Mouse (Mus musculus) neural tube, embryonic 12.5 days (tissue): ENCODE data around the gene Tmem201. TPM values are rescaled to one million over a fixed set of nuclear protein-coding genes. Genes with fewer than 3 reads are reported as not detected.

Experiments
- ATAC-seq: fragments of 200-750 bp; cut with Nextera tagmentation; 2 replicates; pipeline ENCODE4 v1.8.0; 2017; ENCODE audit warnings: low read depth, mild to moderate bottlenecking, moderate TSS enrichment, moderate library complexity; ENCODE audit not compliant: low FRiP score
- H3K27ac ChIP-seq: fragments of 300-500 bp; sonication (generic); 2 replicates; pipeline ENCODE4 v1.5.1; 2016
- H3K27me3 ChIP-seq: fragments of 300-500 bp; sonication (generic); replicated peaks from 2 replicates; pipeline ENCODE4 v1.6.1; 2016; ENCODE audit warnings: mild to moderate bottlenecking
- H3K36me3 ChIP-seq: fragments of 300-500 bp; sonication (generic); 2 replicates; pipeline ENCODE4 v1.6.1; 2016; ENCODE audit warnings: mild to moderate bottlenecking
- H3K4me1 ChIP-seq: fragments of 300-500 bp; sonication (generic); 2 replicates; pipeline ENCODE4 v1.6.1; 2016
- H3K4me2 ChIP-seq: fragments of 300-500 bp; sonication (generic); replicated peaks from 2 replicates; pipeline ENCODE4 v1.6.1; 2016; ENCODE audit warnings: mild to moderate bottlenecking
- H3K4me3 ChIP-seq: fragments of 300-500 bp; sonication (generic); 2 replicates; pipeline ENCODE4 v1.5.1; 2016
- H3K9ac ChIP-seq: fragments of 300-500 bp; sonication (generic); 2 replicates; pipeline ENCODE4 v1.6.1; 2016; ENCODE audit warnings: mild to moderate bottlenecking
- H3K9me3 ChIP-seq: fragments of 300-500 bp; sonication (generic); 2 replicates; pipeline ENCODE4 v1.6.1; 2016; ENCODE audit warnings: mild to moderate bottlenecking
- WGBS: fragments of 180-500 bp; shearing (Covaris S2); methylation state at CpG from one replicate; pipeline ENCODE4 v1.1.7; 2016; 5-methylcytosine and 5-hydroxymethylcytosine counted together
- polyA plus RNA-seq: library from polyadenylated mRNA; unstranded; fragments of >200 nt; fragmentation: Nextera tagmentation; extraction: Ambion mirVana; gene quantifications from 2 replicates; pipeline ENCODE4 v1.2.1, GENCODE M21; 2016

Tmem201 gene
- polyA plus RNA-seq, 1 experiment from 2014 or later: 41.4 TPM

- Histone ChIP-seq H3K36me3 (peaks cover 6% of the 10 kb centered on the region; the same call in 1 of the 2 replicates), H3K4me2 (no peak overlapping the region), H3K27me3 (no peaks in the 10 kb centered on the region), H3K27ac (no peak overlapping the region), H3K4me3 (no peak overlapping the region), H3K9me3 (no peaks in the 10 kb centered on the region), H3K4me1 (no peaks in the 10 kb centered on the region), H3K9ac (no peak overlapping the region)
- WGBS: 89% methylated on average over 6 of the region's 6 CpGs
- ATAC-seq: no peak
Observed at GRCm38 (mm10) chr4:149665692-149666090, 72.2 kb downstream of the Tmem201 start.

Other genes with a start within 250 kb of the Tmem201 start
- gene Ctnnbip1, start 219.8 kb downstream of the Tmem201 start, polyA plus RNA-seq: 75.6 and 89.2 TPM in 2 replicates
- gene Clstn1, start 151.6 kb downstream of the Tmem201 start, polyA plus RNA-seq: 133 and 138 TPM in 2 replicates
- gene Pik3cd, start 35.5 kb downstream of the Tmem201 start, polyA plus RNA-seq: 20.7 and 22.9 TPM in 2 replicates
- 24.9 and 25.4 TPM in 2 replicates for gene Slc25a33, start 36.2 kb upstream of the Tmem201 start, polyA plus RNA-seq
- 17.3 and 19.1 TPM in 2 replicates for gene Spsb1, start 217.0 kb upstream of the Tmem201 start, polyA plus RNA-seq